8 mouse cellular contexts compared by ENCODE assay signal in genomic region chr3:65958840-65959185, GRCm38 (mm10). TPM values are rescaled to one million over a fixed set of nuclear protein-coding genes. Genes with fewer than 3 reads are reported as not detected.
DNase-seq lines count a peak whose midpoint lies in the region; ATAC-seq and TF ChIP-seq lines count a peak whose summit lies in the region.

No protein-coding gene starts in this region.

- H3K9ac ChIP-seq in hindbrain, embryonic 12.5 days, result peak overlapping the region; percentile 100

- no peak for TF ChIP-seq CTCF in lung, adult 2 months (IDR thresholded peaks at IDR 0.05; ENCODE audit: insufficient read depth, low read length)

- H3K9me3 ChIP-seq in hindbrain, embryonic 12.5 days (replicated peaks), result no peaks in the 10 kb centered on the region

- WGBS in lung, adult 2 months, result 7% methylated on average over 9 of the region's 9 CpGs
- WGBS in hindbrain, embryonic 12.5 days, result 10% methylated on average over 9 of the region's 9 CpGs

- H3K27me3 ChIP-seq in hindbrain, embryonic 12.5 days, result no peaks in the 10 kb centered on the region

- H3K27ac ChIP-seq in hindbrain, embryonic 12.5 days, result peak overlapping the region; percentile 100

- ATAC-seq in hindbrain, embryonic 12.5 days (ENCODE audit: low FRiP score), result no peak

- no peak for DNase-seq in lung, adult 2 months
- no peak for DNase-seq in lung, postnatal 4 days
- peak; percentile 63 for DNase-seq in embryo, embryonic 9.5 days (ENCODE audit: extremely low spot score)
- peak; percentile 27 for DNase-seq in lung, postnatal 10 days
- DNase-seq in ovary, postnatal 10 days (ENCODE audit: low spot score), result no peak
- DNase-seq in layer of hippocampus, adult 9-11 months, result no peak
- no peak for DNase-seq in gastrocnemius, postnatal 10 days

- H3K4me2 ChIP-seq in hindbrain, embryonic 12.5 days (replicated peaks), result peak overlapping the region; percentile 84

- H3K4me3 ChIP-seq in lung, adult 2 months (replicated peaks; ENCODE audit: extremely low read depth, low read depth, low read length), result peak overlapping the region; percentile 98
- peak overlapping the region; percentile 99 for H3K4me3 ChIP-seq in hindbrain, embryonic 12.5 days

- TF ChIP-seq POLR2A in lung, adult 2 months (IDR thresholded peaks at IDR 0.05; ENCODE audit: borderline replicate concordance, extremely low read depth, low read depth, low read length), result no peak

- peaks cover 26% of the 10 kb centered on the region for H3K4me1 ChIP-seq in lung, adult 2 months (ENCODE audit: control insufficient read depth, insufficient read depth, low read length)
- peaks cover 25% of the 10 kb centered on the region for H3K4me1 ChIP-seq in hindbrain, embryonic 12.5 days

- peaks cover 18% of the 10 kb centered on the region for H3K36me3 ChIP-seq in hindbrain, embryonic 12.5 days

RNA-seq across cellular contexts. Expression of gene Ccnl1, which starts 0.8 kb away (rescaled TPM):
- polyA plus RNA-seq in lung, adult 2 months (2012; rRNA removed), result 51.4 and 75.1 TPM in 2 replicates
- polyA plus RNA-seq in hindbrain, embryonic 12.5 days (2016; fragmentation: Nextera tagmentation; extraction: Ambion mirVana), result 122 and 123 TPM in 2 replicates
- total RNA-seq in gastrocnemius, postnatal 10 days (2021), result 10 to 100 TPM; 22.7 to 36.5 TPM

Comparison
In these comparisons a context has a peak if more than half of its experiments do, and no peak if none do; other contexts are left out.
1. DNase-seq: peak in embryo, embryonic 9.5 days (single experiment) and lung, postnatal 10 days (single experiment); none in lung, adult 2 months (single experiment), lung, postnatal 4 days (0 of 2), ovary, postnatal 10 days (single experiment), layer of hippocampus, adult 9-11 months (single experiment) and gastrocnemius, postnatal 10 days (single experiment).